Mouse (Mus musculus) small intestine, adult 2 months (tissue): ENCODE measurements around the gene Pltp. TPM values are rescaled to one million over a fixed set of nuclear protein-coding genes. Genes with fewer than 3 reads are reported as not detected.
A peak's percentile ranks its signal among the peaks of the same experiment; 100 is the strongest.
"Not testable (repeated sequence)": the region's sequence is repeated elsewhere in the genome, so short reads cannot be mapped to it uniquely, and the experiment has no call there.

Experiments
- H3K27ac ChIP-seq: fragments of 200-500 bp; 2 replicates; pipeline ENCODE4 v1.5.1; 2012; ENCODE audit warnings: low read depth, low read length, control low read depth, inconsistent platforms; ENCODE audit not compliant: insufficient read depth
- H3K27me3 ChIP-seq: fragments of 200-500 bp; 2 replicates; pipeline ENCODE4 v1.6.1; 2012; ENCODE audit warnings: mild to moderate bottlenecking, moderate library complexity, low read length, inconsistent platforms; ENCODE audit not compliant: control insufficient read depth, insufficient read depth
- H3K36me3 ChIP-seq: fragments of 200-500 bp; 2 replicates; pipeline ENCODE4 v1.6.1; 2012; ENCODE audit warnings: mild to moderate bottlenecking, low read length, control low read depth, inconsistent platforms; ENCODE audit not compliant: control insufficient read depth, insufficient read depth
- H3K4me1 ChIP-seq: fragments of 200-500 bp; 2 replicates; pipeline ENCODE4 v1.6.1; 2012; ENCODE audit warnings: low read length, inconsistent platforms, mixed read lengths; ENCODE audit not compliant: control insufficient read depth, insufficient read depth, insufficient read length
- H3K4me3 ChIP-seq: fragments of 200-500 bp; 2 replicates; pipeline ENCODE4 v1.5.1; 2012; ENCODE audit warnings: low read depth, mild to moderate bottlenecking, control low read depth, inconsistent platforms, low read length, moderate library complexity
- CTCF ChIP-seq: fragments of 200-500 bp; IDR thresholded peaks from 2 replicates; pipeline ENCODE4 v1.5.1; 2012; ENCODE audit warnings: low read depth, mild to moderate bottlenecking, control low read depth, inconsistent platforms, low read length, moderate library complexity, mixed read lengths; ENCODE audit not compliant: insufficient replicate concordance, insufficient read length; ENCODE audit errors: extremely low read depth
- POLR2A ChIP-seq: fragments of 200-500 bp; IDR thresholded peaks from 2 replicates; pipeline ENCODE4 v1.6.1; 2012; ENCODE audit warnings: low read depth, mild to moderate bottlenecking, control low read depth, inconsistent platforms, low read length, moderate library complexity
- WGBS: fragments of 180-500 bp; shearing (Covaris S2); methylation state at CpG from one replicate; pipeline ENCODE4 v1.1.7; 2018; 5-methylcytosine and 5-hydroxymethylcytosine counted together
- polyA plus RNA-seq: library from polyadenylated mRNA; depleted of rRNA; stranded (reverse); fragments of >200 nt; gene quantifications from 2 replicates; pipeline ENCODE4 v1.2.3, GENCODE M21; 2012

Gene Pltp
- polyA plus RNA-seq, 1 experiment = 34.2 TPM

DNA sequence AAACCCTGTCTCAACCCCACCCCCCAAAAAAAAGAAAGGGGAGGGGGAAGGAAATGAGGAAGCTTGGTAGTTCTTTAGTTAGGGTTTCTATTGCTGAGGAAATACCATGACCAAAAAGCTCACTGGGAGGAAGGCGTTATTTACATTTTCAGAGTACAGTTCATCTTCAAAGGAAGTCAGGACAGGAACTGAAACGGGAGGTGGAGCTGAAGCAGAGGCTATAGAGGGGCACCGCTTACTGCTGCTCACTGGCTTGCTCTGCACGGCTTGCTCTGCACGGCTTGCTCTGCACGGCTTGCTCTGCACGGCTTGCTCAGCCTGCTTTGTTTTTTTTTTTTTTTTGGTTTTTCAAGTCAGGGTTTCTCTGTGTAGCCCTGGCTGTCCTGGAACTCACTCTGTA is 11.0 kb upstream of the Pltp start:
- no peak for TF ChIP-seq POLR2A
- TF ChIP-seq CTCF = no peak
- no peaks in the 10 kb centered on the region for H3K27me3 ChIP-seq
- H3K4me3 ChIP-seq = no peak overlapping the region
- H3K4me1 ChIP-seq = peaks cover 9% of the 10 kb centered on the region; the same call in 1 of the 2 replicates
- no peaks in the 10 kb centered on the region for H3K36me3 ChIP-seq
- WGBS = 60% methylated on average over 7 of the region's 7 CpGs
- peak overlapping the region; percentile 60 for H3K27ac ChIP-seq

DNA sequence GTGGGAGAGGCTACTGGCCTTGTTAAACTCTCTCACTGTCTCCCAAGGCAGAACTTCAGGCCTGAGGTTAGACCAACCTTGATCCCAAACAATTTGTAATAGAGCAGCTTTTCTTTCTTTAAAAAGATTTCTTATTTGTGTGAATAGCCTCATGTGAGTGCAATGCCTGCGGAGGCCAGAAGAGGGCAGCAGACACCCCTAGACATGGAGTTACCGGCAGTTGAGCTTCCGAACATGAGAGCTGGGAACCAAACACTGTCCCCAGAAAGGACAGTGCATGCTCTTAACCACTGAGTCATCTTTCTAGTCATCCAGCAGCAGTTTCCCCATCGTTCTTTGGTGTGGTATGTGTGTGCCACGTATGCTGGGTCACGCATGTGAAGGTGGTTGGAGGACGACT is 10.1 kb upstream of the Pltp start:
- WGBS = 95% methylated on average over 7 of the region's 7 CpGs
- H3K27ac ChIP-seq = peak overlapping the region; percentile 60
- no peaks in the 10 kb centered on the region for H3K36me3 ChIP-seq
- peaks cover 6% of the 10 kb centered on the region; the same call in 1 of the 2 replicates for H3K4me1 ChIP-seq
- H3K27me3 ChIP-seq = no peaks in the 10 kb centered on the region
- no peak overlapping the region for H3K4me3 ChIP-seq
- no peak for TF ChIP-seq POLR2A
- peak; percentile 69; the same call in 1 of the 2 replicates for TF ChIP-seq CTCF

DNA sequence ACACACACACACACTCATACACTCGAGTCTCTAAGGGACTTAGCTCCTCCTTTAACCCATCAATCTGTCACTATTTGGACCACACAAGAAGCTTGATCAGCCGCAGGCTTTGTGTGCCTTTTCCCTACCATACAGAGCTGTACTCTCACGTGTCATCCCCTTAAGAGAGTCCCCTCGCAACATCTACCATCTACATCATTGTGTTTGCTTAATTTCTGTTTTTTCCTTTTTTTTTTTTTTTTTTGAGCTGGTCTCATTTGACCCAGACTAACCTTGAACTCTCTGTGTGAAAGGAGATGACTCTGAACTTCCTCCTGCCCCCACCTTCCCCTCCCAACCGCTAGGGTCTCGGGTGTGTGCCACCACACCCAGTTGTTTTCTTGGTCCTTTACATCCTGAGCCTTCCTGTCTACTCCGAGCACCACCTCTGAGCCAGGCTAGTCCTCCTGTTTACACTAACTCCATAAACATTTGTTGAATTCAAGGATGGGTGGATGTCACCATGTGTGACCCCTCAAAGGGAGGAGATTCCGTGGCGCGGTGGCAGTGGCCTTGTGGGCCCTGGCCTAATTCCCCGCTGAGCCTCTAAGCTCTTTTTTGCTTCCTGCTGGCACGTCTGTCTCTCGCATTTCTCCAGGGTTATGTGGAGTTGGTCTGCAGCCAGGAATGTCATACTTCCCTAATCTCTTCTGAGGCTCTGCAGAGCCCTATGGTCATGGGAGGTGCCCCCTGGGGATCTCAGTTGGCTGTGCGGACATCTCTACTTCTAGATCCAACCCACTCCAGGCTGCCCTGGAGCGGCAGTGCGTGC is 9.4 kb upstream of the Pltp start:
- Histone ChIP-seq H3K4me3 (no peak overlapping the region), H3K27ac (peak overlapping the region; percentile 60), H3K27me3 (no peaks in the 10 kb centered on the region), H3K36me3 (no peaks in the 10 kb centered on the region), H3K4me1 (peaks cover 3% of the 10 kb centered on the region)
- 38% methylated on average over 16 of the region's 16 CpGs for WGBS
- TF ChIP-seq CTCF (no peak), POLR2A (no peak)

DNA sequence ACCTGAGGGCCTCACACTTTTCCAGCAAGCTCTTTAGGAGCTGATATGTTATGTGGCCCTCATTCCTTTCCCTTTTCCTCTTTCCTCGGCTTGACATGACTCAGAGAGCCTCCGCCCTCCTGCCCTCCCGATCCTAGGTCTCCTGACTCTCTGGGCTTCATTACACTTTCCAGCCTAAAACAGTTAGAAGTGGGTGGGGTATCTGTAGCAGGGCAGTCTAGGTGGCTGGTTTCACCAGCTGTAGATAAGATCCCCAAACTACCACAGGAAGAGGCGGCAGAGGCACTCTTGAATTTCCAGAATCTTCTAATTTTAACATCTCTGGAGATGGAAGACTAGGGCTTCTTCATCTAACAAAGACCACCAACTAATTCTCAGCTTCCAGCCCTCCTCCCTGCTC is 7.1 kb upstream of the Pltp start:
- no peak overlapping the region for H3K27ac ChIP-seq
- H3K4me1 ChIP-seq = peaks cover 6% of the 10 kb centered on the region
- H3K36me3 ChIP-seq = no peaks in the 10 kb centered on the region
- H3K27me3 ChIP-seq = no peaks in the 10 kb centered on the region
- 46% methylated on average over 4 of the region's 4 CpGs for WGBS
- no peak overlapping the region for H3K4me3 ChIP-seq
- no peak for TF ChIP-seq CTCF
- no peak for TF ChIP-seq POLR2A

DNA sequence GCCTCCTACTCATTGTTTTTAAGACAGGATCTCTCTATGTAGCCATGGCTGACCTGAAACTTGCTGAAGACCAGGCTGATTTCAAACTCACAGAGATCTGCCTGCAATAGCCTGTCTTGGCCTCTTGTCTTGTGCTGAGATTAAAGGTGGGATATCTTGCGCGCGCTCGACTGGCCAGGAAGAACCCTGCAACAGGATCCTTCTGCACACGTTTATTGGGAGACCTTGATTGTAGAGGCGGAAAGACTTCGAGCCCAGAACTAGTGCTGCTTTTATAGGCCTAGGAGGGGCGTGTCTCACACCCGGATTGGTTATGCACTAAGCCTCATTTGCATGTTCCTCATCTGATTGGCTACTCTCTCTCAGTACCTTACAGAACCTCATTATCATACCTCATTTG is 5.9 kb upstream of the Pltp start:
- peaks cover 12% of the 10 kb centered on the region for H3K4me1 ChIP-seq
- H3K27me3 ChIP-seq, H3K27ac ChIP-seq, H3K36me3 ChIP-seq, H3K4me3 ChIP-seq: not testable (repeated sequence)
- WGBS = 89% methylated on average over 7 of the region's 9 CpGs

DNA sequence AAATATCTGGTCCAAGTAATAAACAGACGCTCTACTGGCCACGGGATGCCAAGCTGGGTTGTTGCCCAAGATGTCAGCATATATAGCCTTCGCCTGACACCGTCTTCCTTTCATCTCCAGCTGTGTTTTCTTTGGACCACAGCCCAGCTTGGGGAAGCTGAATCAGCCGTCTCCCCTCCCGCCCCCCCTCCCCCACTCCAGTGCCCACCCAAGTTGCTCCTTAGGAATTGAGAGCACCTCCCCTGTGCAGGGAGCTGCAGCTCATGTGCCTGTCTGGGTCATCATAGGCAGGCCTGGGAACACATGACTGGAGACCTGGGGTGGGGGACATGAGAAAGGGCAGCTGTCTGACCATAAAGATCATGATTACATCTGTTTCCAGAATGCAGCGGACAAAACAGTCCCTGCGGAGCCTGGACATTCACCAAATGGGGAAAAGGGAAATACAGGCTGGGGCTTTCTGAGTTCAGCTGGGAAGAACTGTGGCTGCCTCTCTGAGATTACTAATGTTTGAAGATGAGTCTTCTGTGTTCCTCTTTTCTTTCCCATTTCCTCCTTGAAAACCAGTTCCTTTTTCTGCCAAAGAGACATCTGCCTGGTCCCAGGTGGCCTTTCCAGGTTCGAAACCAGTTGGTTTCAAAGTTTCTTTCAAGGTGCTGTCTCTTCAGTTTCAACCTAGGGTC is 4.8 kb upstream of the Pltp start:
- TF ChIP-seq CTCF = no peak
- TF ChIP-seq POLR2A = no peak
- Histone ChIP-seq H3K4me3 (no peak overlapping the region), H3K4me1 (peaks cover 12% of the 10 kb centered on the region), H3K27ac (peak overlapping the region; percentile 46), H3K27me3 (peaks cover 7% of the 10 kb centered on the region), H3K36me3 (no peaks in the 10 kb centered on the region)
- WGBS = 18% methylated on average over 9 of the region's 9 CpGs

DNA sequence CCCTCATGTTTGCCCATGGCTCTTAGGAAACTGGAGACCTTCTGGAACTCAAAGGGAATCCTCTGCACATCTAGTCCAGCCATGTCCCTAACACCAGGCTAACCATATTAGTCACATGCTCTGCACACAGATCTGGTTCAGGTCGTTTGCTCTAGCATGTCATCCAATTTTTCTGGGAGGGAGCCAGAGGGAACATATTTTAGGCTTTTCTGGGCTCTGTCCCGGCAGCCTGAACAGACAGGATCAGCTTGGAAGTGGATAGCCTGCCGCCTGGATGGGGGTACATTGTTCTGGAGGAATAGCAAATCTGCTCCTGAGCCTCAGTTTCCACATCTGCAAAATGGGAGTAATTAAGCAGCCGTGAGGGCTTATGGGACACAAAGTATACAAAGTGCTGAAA is 3.6 kb upstream of the Pltp start:
- 67% methylated on average over 4 of the region's 4 CpGs for WGBS

More for the DNA sequence above, 3.6 kb upstream of the Pltp start:
- no peak overlapping the region for H3K27ac ChIP-seq
- H3K4me1 ChIP-seq = peaks cover 11% of the 10 kb centered on the region
- H3K36me3 ChIP-seq = no peaks in the 10 kb centered on the region
- no peak overlapping the region for H3K4me3 ChIP-seq
- H3K27me3 ChIP-seq = peaks cover 18% of the 10 kb centered on the region
- TF ChIP-seq CTCF (no peak), POLR2A (no peak)
